Mouse (Mus musculus) hindbrain, embryonic 12.5 days (tissue): ENCODE measurements at regions not wholly inside any gene's neighbourhood (a gene's known extent, or its start where the extent isn't known, plus 50 kb on each side); places are given as distances from the start of the nearest gene placed in this dataset.

Experiments
- ATAC-seq: fragments of 200-750 bp; cut with Nextera tagmentation; 2 replicates; pipeline ENCODE4 v1.8.0; 2017; ENCODE audit warnings: moderate TSS enrichment; ENCODE audit not compliant: low FRiP score
- H3K27ac ChIP-seq: fragments of 300-500 bp; sonication (generic); 2 replicates; pipeline ENCODE4 v1.5.1; 2016; ENCODE audit warnings: mild to moderate bottlenecking
- H3K27me3 ChIP-seq: fragments of 300-500 bp; sonication (generic); 2 replicates; pipeline ENCODE4 v1.6.1; 2016; ENCODE audit warnings: mild to moderate bottlenecking
- H3K36me3 ChIP-seq: fragments of 300-500 bp; sonication (generic); 2 replicates; pipeline ENCODE4 v1.6.1; 2016; ENCODE audit warnings: mild to moderate bottlenecking
- H3K4me1 ChIP-seq: fragments of 300-500 bp; sonication (generic); 2 replicates; pipeline ENCODE4 v1.6.1; 2016
- H3K4me2 ChIP-seq: fragments of 300-500 bp; sonication (generic); replicated peaks from 2 replicates; pipeline ENCODE4 v1.6.1; 2016; ENCODE audit warnings: mild to moderate bottlenecking
- H3K4me3 ChIP-seq: fragments of 300-500 bp; sonication (generic); 2 replicates; pipeline ENCODE4 v1.5.1; 2016; ENCODE audit warnings: mild to moderate bottlenecking
- H3K9ac ChIP-seq: fragments of 300-500 bp; sonication (generic); 2 replicates; pipeline ENCODE4 v1.6.1; 2016; ENCODE audit warnings: mild to moderate bottlenecking, moderate library complexity
- H3K9me3 ChIP-seq: fragments of 300-500 bp; sonication (generic); replicated peaks from 2 replicates; pipeline ENCODE4 v1.6.1; 2016; ENCODE audit warnings: mild to moderate bottlenecking
- WGBS: fragments of 180-500 bp; shearing (Covaris S2); methylation state at CpG from one replicate; pipeline ENCODE4 v1.1.7; 2016; 5-methylcytosine and 5-hydroxymethylcytosine counted together

- H3K9me3 ChIP-seq: no peaks in the 10 kb centered on the region
- H3K9ac ChIP-seq: no peak overlapping the region
- no peaks in the 10 kb centered on the region for H3K27me3 ChIP-seq
- H3K4me3 ChIP-seq: no peak overlapping the region
- H3K4me2 ChIP-seq: no peak overlapping the region
- no peak overlapping the region for H3K27ac ChIP-seq
- no peak for ATAC-seq
- 19% methylated on average over 2 of the region's 2 CpGs for WGBS
- no peaks in the 10 kb centered on the region for H3K36me3 ChIP-seq
- no peaks in the 10 kb centered on the region for H3K4me1 ChIP-seq
Observed at GRCm38 (mm10) chr2:73998531-73998930, 87.4 kb upstream of the Atp5g3 start.

GRCm38 (mm10) chr2:73996986-73997385 is 85.9 kb upstream of the Atp5g3 start:
- Histone ChIP-seq H3K9me3 (no peaks in the 10 kb centered on the region), H3K27me3 (no peaks in the 10 kb centered on the region), H3K27ac (no peak overlapping the region), H3K4me1 (no peaks in the 10 kb centered on the region), H3K9ac (no peak overlapping the region), H3K36me3 (no peaks in the 10 kb centered on the region), H3K4me3 (no peak overlapping the region), H3K4me2 (no peak overlapping the region)
- no peak for ATAC-seq
- WGBS: 81% methylated on average over 5 of the region's 5 CpGs

GRCm38 (mm10) chr2:73991818-73992217 is 80.7 kb upstream of the Atp5g3 start:
- no peak overlapping the region for H3K27ac ChIP-seq
- ATAC-seq: no peak
- peaks cover 6% of the 10 kb centered on the region; the same call in 1 of the 2 replicates for H3K4me1 ChIP-seq
- no peak overlapping the region for H3K4me3 ChIP-seq
- H3K9me3 ChIP-seq: no peaks in the 10 kb centered on the region
- no peaks in the 10 kb centered on the region for H3K27me3 ChIP-seq
- 30% methylated on average over 11 of the region's 11 CpGs for WGBS
- peak overlapping the region; percentile 24; the same call in 1 of the 2 replicates for H3K4me2 ChIP-seq
- H3K9ac ChIP-seq: peak overlapping the region; percentile 27; the same call in 1 of the 2 replicates
- H3K36me3 ChIP-seq: no peaks in the 10 kb centered on the region

DNA sequence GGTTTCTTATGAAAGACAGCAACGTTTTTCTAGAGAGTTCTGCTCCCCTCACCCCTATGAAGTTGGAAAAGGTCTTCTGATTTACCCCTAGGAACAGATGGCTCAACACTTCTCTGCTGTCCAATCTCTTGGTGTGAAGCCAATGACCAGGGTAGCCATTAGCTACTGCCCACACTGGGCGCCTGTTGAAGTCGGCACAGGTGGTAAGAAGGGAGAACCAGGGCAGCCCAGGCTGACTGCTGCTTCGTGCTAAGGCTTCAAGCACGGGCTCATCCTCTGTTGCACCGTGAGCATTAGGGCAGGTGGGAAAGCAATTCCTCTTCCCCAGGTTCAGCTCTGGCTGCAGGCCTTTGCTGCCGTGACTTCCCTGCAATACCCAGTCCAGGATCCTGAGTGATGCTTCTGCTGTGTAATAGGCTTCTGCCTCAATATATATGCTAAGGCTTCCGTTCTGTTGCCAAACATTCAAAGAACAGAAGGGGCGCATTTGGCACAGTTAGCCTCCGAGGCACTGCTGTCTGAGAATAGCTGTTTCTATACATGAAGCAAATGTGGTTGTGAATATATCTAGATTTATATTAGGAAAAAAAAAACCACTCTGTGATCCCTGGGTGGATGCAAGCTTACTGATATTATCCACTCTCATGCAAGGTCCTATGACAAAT is 76.4 kb upstream of the Atp5g3 start:
- H3K9ac ChIP-seq: no peak overlapping the region
- H3K36me3 ChIP-seq: no peaks in the 10 kb centered on the region
- no peak overlapping the region for H3K27ac ChIP-seq
- H3K4me1 ChIP-seq: peaks cover 6% of the 10 kb centered on the region; the same call in 1 of the 2 replicates
- no peak overlapping the region for H3K4me3 ChIP-seq
- no peak for ATAC-seq
- no peak overlapping the region for H3K4me2 ChIP-seq
- WGBS: 90% methylated on average over 10 of the region's 10 CpGs
- no peaks in the 10 kb centered on the region for H3K27me3 ChIP-seq
- H3K9me3 ChIP-seq: no peaks in the 10 kb centered on the region

- Histone ChIP-seq H3K27ac (no peak overlapping the region), H3K4me1 (no peaks in the 10 kb centered on the region), H3K27me3 (0 out of 2 replicates have a peak, but pooled peaks cover 3% of the 10 kb centered on the region), H3K9me3 (no peaks in the 10 kb centered on the region), H3K9ac (no peak overlapping the region), H3K4me3 (no peak overlapping the region), H3K4me2 (no peak overlapping the region), H3K36me3 (no peaks in the 10 kb centered on the region)
- ATAC-seq: no peak
- 78% methylated on average over 6 of the region's 6 CpGs for WGBS
Observed at GRCm38 (mm10) chr2:73985911-73986250, 74.8 kb upstream of the Atp5g3 start.

DNA sequence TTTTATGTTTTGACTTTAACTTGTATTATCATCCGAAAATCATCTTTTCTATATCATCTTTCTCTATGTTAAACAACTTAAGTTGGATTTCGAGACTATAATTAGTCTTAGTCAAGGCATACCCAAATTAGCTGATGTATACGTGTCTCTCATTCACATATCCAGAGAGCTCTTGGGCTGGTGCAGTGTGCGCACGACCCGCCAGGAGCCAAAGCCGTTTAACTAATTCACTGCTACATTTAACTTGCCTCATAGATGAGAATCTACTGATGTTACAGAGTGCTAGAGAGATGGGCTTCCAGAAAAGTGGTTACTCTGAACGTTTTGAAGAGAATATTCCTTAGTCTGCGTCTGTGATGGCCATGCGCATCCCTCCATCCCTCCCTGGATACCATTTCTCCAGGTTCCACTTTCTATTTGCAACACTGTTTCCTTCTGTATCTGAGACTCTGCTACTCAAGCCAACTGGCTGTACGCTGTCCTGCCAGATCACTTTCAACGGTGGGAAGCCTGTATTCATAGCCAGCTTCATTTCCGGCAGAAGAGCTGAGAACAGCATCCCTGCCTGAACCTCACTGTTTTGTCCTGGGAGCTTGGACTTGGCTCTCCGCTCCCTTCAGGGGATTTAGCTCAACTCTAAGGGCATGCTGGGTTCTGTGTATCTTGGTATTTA is 74.2 kb upstream of the Atp5g3 start:
- no peak for ATAC-seq
- Histone ChIP-seq H3K9ac (no peak overlapping the region), H3K9me3 (no peaks in the 10 kb centered on the region), H3K27me3 (0 out of 2 replicates have a peak, but pooled peaks cover 3% of the 10 kb centered on the region), H3K4me1 (no peaks in the 10 kb centered on the region), H3K4me2 (no peak overlapping the region), H3K36me3 (no peaks in the 10 kb centered on the region), H3K4me3 (no peak overlapping the region), H3K27ac (no peak overlapping the region)
- WGBS: 83% methylated on average over 14 of the region's 14 CpGs

GRCm38 (mm10) chr2:73983166-73983565 is 72.0 kb upstream of the Atp5g3 start:
- Histone ChIP-seq H3K4me3 (no peak overlapping the region), H3K27ac (no peak overlapping the region), H3K36me3 (no peaks in the 10 kb centered on the region), H3K4me2 (no peak overlapping the region), H3K9me3 (no peaks in the 10 kb centered on the region), H3K27me3 (peaks cover 3% of the 10 kb centered on the region; the same call in 1 of the 2 replicates), H3K4me1 (peaks cover under 1% of the 10 kb centered on the region; the same call in 1 of the 2 replicates), H3K9ac (no peak overlapping the region)
- WGBS: 49% methylated on average over 4 of the region's 4 CpGs
- no peak for ATAC-seq

DNA sequence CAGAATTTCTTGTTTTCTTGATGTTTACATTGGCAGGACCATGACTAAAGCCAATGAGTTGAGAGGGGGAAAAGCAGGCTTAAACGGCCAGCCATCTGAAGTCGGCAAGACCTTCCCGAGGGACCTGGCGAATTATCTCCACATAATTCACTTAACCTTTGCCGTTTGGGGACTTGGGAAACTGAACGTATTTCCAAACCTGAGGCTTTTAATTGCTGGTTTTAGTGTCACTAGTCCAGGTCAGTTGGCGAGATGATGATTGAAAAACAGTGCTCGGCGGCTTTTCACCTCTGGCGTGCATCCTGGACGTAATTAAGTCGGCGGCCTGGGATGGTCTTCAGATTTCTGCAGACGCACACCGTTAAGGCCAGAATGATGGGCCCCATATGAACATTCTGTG is 66.9 kb upstream of the Atp5g3 start:
- WGBS: 51% methylated on average over 15 of the region's 15 CpGs

GRCm38 (mm10) chr2:73973774-73974173 is 62.6 kb upstream of the Atp5g3 start:
- H3K27me3 ChIP-seq: no peaks in the 10 kb centered on the region; the same call in 1 of the 2 replicates
- no peak overlapping the region for H3K4me3 ChIP-seq
- WGBS: 86% methylated on average over 3 of the region's 3 CpGs
- H3K4me2 ChIP-seq: no peak overlapping the region
- H3K9ac ChIP-seq: no peak overlapping the region
- H3K36me3 ChIP-seq: no peaks in the 10 kb centered on the region
- ATAC-seq: no peak
- H3K9me3 ChIP-seq: no peaks in the 10 kb centered on the region
- H3K27ac ChIP-seq: no peak overlapping the region
- H3K4me1 ChIP-seq: peaks cover 4% of the 10 kb centered on the region; the same call in 1 of the 2 replicates

More for the DNA sequence above, 66.9 kb upstream of the Atp5g3 start:
- H3K4me2 ChIP-seq: no peak overlapping the region; the same call in 1 of the 2 replicates
- H3K36me3 ChIP-seq: no peaks in the 10 kb centered on the region
- H3K9me3 ChIP-seq: no peaks in the 10 kb centered on the region
- H3K4me1 ChIP-seq: peaks cover 4% of the 10 kb centered on the region; the same call in 1 of the 2 replicates
- H3K27ac ChIP-seq: no peak overlapping the region
- H3K27me3 ChIP-seq: peaks cover 3% of the 10 kb centered on the region; the same call in 1 of the 2 replicates
- no peak for ATAC-seq
- no peak overlapping the region for H3K4me3 ChIP-seq
- no peak overlapping the region for H3K9ac ChIP-seq

DNA sequence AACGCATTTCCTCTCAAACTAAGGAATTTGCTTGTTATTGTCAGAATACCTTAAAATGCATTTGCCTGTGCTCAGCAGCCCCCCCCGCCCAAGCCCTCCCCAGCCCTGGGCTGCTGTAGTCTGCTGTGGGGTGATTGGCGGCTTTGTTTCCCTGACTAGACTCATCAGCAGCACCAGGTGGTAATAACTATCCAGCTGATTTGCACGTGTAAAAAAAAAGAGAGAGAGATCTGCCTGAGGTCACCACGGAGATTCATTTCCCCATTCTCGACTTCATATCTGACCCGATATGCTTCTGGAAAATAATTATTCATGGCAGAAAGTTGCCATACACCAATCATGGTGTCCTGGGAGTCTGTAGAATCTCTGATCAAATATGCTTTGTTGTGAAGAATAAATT is 56.5 kb upstream of the Atp5g3 start:
- H3K4me1 ChIP-seq: no peaks in the 10 kb centered on the region
- H3K27me3 ChIP-seq: no peaks in the 10 kb centered on the region
- H3K4me2 ChIP-seq: no peak overlapping the region
- no peaks in the 10 kb centered on the region for H3K9me3 ChIP-seq
- H3K36me3 ChIP-seq: no peaks in the 10 kb centered on the region
- WGBS: 59% methylated on average over 7 of the region's 7 CpGs
- no peak for ATAC-seq
- H3K27ac ChIP-seq: no peak overlapping the region
- no peak overlapping the region for H3K4me3 ChIP-seq
- no peak overlapping the region for H3K9ac ChIP-seq

GRCm38 (mm10) chr2:73965595-73965994 is 54.5 kb upstream of the Atp5g3 start:
- Histone ChIP-seq H3K4me2 (no peak overlapping the region), H3K4me3 (no peak overlapping the region), H3K27me3 (no peaks in the 10 kb centered on the region), H3K27ac (no peak overlapping the region), H3K9me3 (no peaks in the 10 kb centered on the region), H3K36me3 (no peaks in the 10 kb centered on the region), H3K4me1 (no peaks in the 10 kb centered on the region), H3K9ac (no peak overlapping the region)
- WGBS: 12% methylated on average over 4 of the region's 4 CpGs
- ATAC-seq: no peak
